23 mouse cellular contexts compared by ENCODE assay signal in the genomic region with DNA sequence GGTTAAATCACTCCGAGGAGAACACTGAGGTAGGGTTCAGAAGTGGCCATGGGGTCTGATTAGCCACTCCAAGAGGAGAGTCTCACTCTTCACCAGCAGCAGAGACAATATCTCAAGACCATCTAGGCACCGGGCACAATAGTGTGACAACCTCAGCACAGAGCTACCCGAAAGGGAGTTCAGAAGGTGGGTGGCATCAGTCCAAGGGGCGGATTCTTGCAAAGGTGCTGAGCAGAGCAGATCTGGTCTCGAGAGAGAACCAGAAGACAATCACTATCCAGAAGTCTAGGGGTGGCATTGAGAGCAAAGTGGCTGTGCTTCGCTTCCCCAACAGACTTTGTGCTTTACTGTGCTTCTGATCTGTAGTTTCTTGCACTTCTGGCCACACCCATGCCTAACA. TPM values are rescaled to one million over a fixed set of nuclear protein-coding genes. Genes with fewer than 3 reads are reported as not detected.
"Had no signal": no experiment of that assay in that cellular context is flagged by ENCODE, and none has a peak within 500 bp of the region (broad histone marks: within the 10 kb centered on the region; RNA-seq: fewer than 3 reads in every experiment).

No protein-coding gene starts in this region.

- H3K36me3 ChIP-seq: limb, embryonic 10.5 days; liver, embryonic 15.5 days; midbrain, embryonic 12.5 days; neural tube, embryonic 13.5 days; stomach, embryonic 15.5 days had no signal

- DNase-seq: lung, adult 2 months; lung, postnatal 4 days; right cerebral cortex, postnatal 14 days; thymus, postnatal 4 days had no signal

- H3K9me3 ChIP-seq: limb, embryonic 10.5 days; liver, embryonic 15.5 days; midbrain, embryonic 12.5 days; neural tube, embryonic 13.5 days; stomach, embryonic 15.5 days had no signal

- H3K27me3 ChIP-seq: liver, embryonic 15.5 days; midbrain, embryonic 12.5 days; neural tube, embryonic 13.5 days; stomach, embryonic 15.5 days had no signal

- H3K9ac ChIP-seq: liver, embryonic 15.5 days; midbrain, embryonic 12.5 days; neural tube, embryonic 13.5 days; stomach, embryonic 15.5 days had no signal

- H3K4me2 ChIP-seq: liver, embryonic 11.5 days; liver, embryonic 15.5 days; midbrain, embryonic 12.5 days; neural tube, embryonic 13.5 days; stomach, embryonic 15.5 days had no signal

- H3K27ac ChIP-seq: hindbrain, postnatal 0 days; kidney, postnatal 0 days; layer of hippocampus, adult 2 months; liver, embryonic 15.5 days; midbrain, embryonic 12.5 days; neural tube, embryonic 13.5 days; stomach, embryonic 15.5 days had no signal

- H3K4me1 ChIP-seq: liver, embryonic 15.5 days; megakaryocyte, embryonic 14.5 days; midbrain, embryonic 12.5 days; neural tube, embryonic 13.5 days; stomach, embryonic 15.5 days had no signal

- H3K4me3 ChIP-seq: layer of hippocampus, adult 2 months; limb, embryonic 10.5 days; liver, embryonic 15.5 days; megakaryocyte, embryonic 14.5 days; midbrain, embryonic 12.5 days; neural tube, embryonic 13.5 days; stomach, embryonic 15.5 days had no signal

- ATAC-seq: hindbrain, postnatal 0 days; lung, postnatal 0 days; midbrain, embryonic 16.5 days had no signal

RNA-seq across cellular contexts. Expression of a gene that starts 54.0 kb away (rescaled TPM):
- total RNA-seq: hindbrain, postnatal 0 days; layer of hippocampus, adult 2 months; layer of hippocampus, postnatal 10 days; left cerebral cortex, adult 18-20 months; left cerebral cortex, postnatal 14 days had no signal
- polyA plus RNA-seq: hindbrain, postnatal 0 days; intestine, embryonic 14.5 days; kidney, postnatal 0 days; limb, embryonic 10.5 days; limb, embryonic 14.5 days; liver, embryonic 11.5 days; liver, embryonic 15.5 days; lung, adult 2 months; lung, postnatal 0 days; midbrain, embryonic 12.5 days; midbrain, embryonic 16.5 days; neural tube, embryonic 13.5 days; spleen, adult 2 months; testis, adult 2 months had no signal
